Mouse (Mus musculus) embryonic fibroblast, embryonic 13.5 days (primary cell): Measurements from ENCODE around the gene Zfp652. TPM values are rescaled to one million over a fixed set of nuclear protein-coding genes. Genes with fewer than 3 reads are reported as not detected.

Experiments
- H3K27ac ChIP-seq: 2 replicates; pipeline ENCODE4 v1.5.1; 2012; ENCODE audit warnings: low read length, control low read depth, inconsistent platforms; ENCODE audit not compliant: insufficient read depth
- H3K4me1 ChIP-seq: 2 replicates; pipeline ENCODE4 v1.6.1; 2011; ENCODE audit warnings: low read length; ENCODE audit not compliant: control insufficient read depth, insufficient read depth
- H3K4me3 ChIP-seq: 2 replicates; pipeline ENCODE4 v1.5.1; 2011; ENCODE audit warnings: mild to moderate bottlenecking, control low read depth, low read length; ENCODE audit not compliant: insufficient read depth
- CTCF ChIP-seq: IDR thresholded peaks from 2 replicates; pipeline ENCODE4 v1.5.1; 2011; ENCODE audit warnings: mild to moderate bottlenecking, control low read depth, low read length, moderate library complexity, borderline replicate concordance; ENCODE audit not compliant: insufficient read depth
- POLR2A ChIP-seq: IDR thresholded peaks from 2 replicates; pipeline ENCODE4 v1.6.1; 2011; ENCODE audit warnings: low read depth, mild to moderate bottlenecking, control low read depth, low read length, moderate library complexity
- polyA plus RNA-seq: library from polyadenylated mRNA; stranded (reverse); fragments of >200 nt; gene quantifications from 2 replicates; pipeline ENCODE4 v1.2.4, GENCODE M21; 2011; ENCODE audit warnings: low read depth; ENCODE audit not compliant: missing spikeins, insufficient read length

Gene Zfp652
- polyA plus RNA-seq, 1 experiment: 27.3 TPM

GRCm38 (mm10) chr11:95842074-95842681, 129.7 kb downstream of the Zfp652 start, which contains the start of gene Abi3:
TSS of gene Abi3 (minus strand) at chr11:95842476.
- H3K4me3 ChIP-seq: no peak within 1 kb of the TSS
- H3K4me1 ChIP-seq: 0 out of 2 replicates have a peak, but pooled peaks cover 4% of the 10 kb centered on the region
- TF ChIP-seq POLR2A: no peak
- no peak for TF ChIP-seq CTCF
- H3K27ac ChIP-seq: no peak within 1 kb of the TSS

GRCm38 (mm10) chr11:95842953-95843352, 130.5 kb downstream of the Zfp652 start:
- no peaks in the 10 kb centered on the region for H3K4me1 ChIP-seq
- TF ChIP-seq CTCF: no peak
- no peak for TF ChIP-seq POLR2A
- no peak overlapping the region for H3K27ac ChIP-seq
- no peak overlapping the region for H3K4me3 ChIP-seq

- H3K4me3 ChIP-seq: no peak overlapping the region
- no peaks in the 10 kb centered on the region for H3K4me1 ChIP-seq
- no peak overlapping the region for H3K27ac ChIP-seq
- no peak for TF ChIP-seq CTCF
- no peak for TF ChIP-seq POLR2A
Observed at GRCm38 (mm10) chr11:95843421-95843950, 131.0 kb downstream of the Zfp652 start.

GRCm38 (mm10) chr11:95844935-95845334, 132.5 kb downstream of the Zfp652 start:
- Histone ChIP-seq H3K27ac (no peak overlapping the region), H3K4me1 (no peaks in the 10 kb centered on the region), H3K4me3 (no peak overlapping the region)
- no peak for TF ChIP-seq CTCF

GRCm38 (mm10) chr11:95850898-95851297, 138.4 kb downstream of the Zfp652 start:
- H3K4me3 ChIP-seq: no peak overlapping the region
- TF ChIP-seq CTCF: no peak
- no peak for TF ChIP-seq POLR2A
- no peak overlapping the region for H3K27ac ChIP-seq
- H3K4me1 ChIP-seq: no peaks in the 10 kb centered on the region

GRCm38 (mm10) chr11:95853684-95854083, 141.2 kb downstream of the Zfp652 start:
- Histone ChIP-seq H3K27ac (no peak overlapping the region), H3K4me1 (0 out of 2 replicates have a peak, but pooled peaks cover 2% of the 10 kb centered on the region), H3K4me3 (no peak overlapping the region)
- TF ChIP-seq POLR2A: no peak
- TF ChIP-seq CTCF: peak; percentile 87

GRCm38 (mm10) chr11:95857306-95857705, 144.8 kb downstream of the Zfp652 start:
- TF ChIP-seq CTCF (no peak), POLR2A (no peak)
- no peak overlapping the region for H3K4me3 ChIP-seq
- H3K27ac ChIP-seq: no peak overlapping the region
- H3K4me1 ChIP-seq: 0 out of 2 replicates have a peak, but pooled peaks cover 2% of the 10 kb centered on the region

GRCm38 (mm10) chr11:95857716-95858527, 145.4 kb downstream of the Zfp652 start:
- TF ChIP-seq CTCF (no peak), POLR2A (no peak)
- peak overlapping the region; percentile 13; the same call in 1 of the 2 replicates for H3K27ac ChIP-seq
- H3K4me3 ChIP-seq: peak overlapping the region; percentile 53
- 0 out of 2 replicates have a peak, but pooled peaks cover 2% of the 10 kb centered on the region for H3K4me1 ChIP-seq

GRCm38 (mm10) chr11:95858528-95859467, 146.3 kb downstream of the Zfp652 start:
- H3K4me3 ChIP-seq: peak overlapping the region; percentile 65
- H3K4me1 ChIP-seq: 0 out of 2 replicates have a peak, but pooled peaks cover 2% of the 10 kb centered on the region
- peak overlapping the region; percentile 38 for H3K27ac ChIP-seq
- peak; percentile 42 for TF ChIP-seq POLR2A
- no peak for TF ChIP-seq CTCF

GRCm38 (mm10) chr11:95859468-95859855, 147.0 kb downstream of the Zfp652 start:
- H3K4me3 ChIP-seq: peak overlapping the region; percentile 65
- TF ChIP-seq CTCF (no peak), POLR2A (no peak; the same call in 1 of the 2 replicates)
- H3K27ac ChIP-seq: peak overlapping the region; percentile 38
- 0 out of 2 replicates have a peak, but pooled peaks cover 2% of the 10 kb centered on the region for H3K4me1 ChIP-seq
